Comparison of ENCODE assay signal across 8 mouse cellular contexts in genomic region chr5:64230507-64231041, GRCm38 (mm10).
DNase-seq lines count a peak whose midpoint lies in the region; ATAC-seq and TF ChIP-seq lines count a peak whose summit lies in the region.

No protein-coding gene starts in this region.

- TF ChIP-seq POLR2A in ES-Bruce4 (IDR thresholded peaks at IDR 0.05; ENCODE audit: insufficient read depth, low read length): no peak

- peak overlapping the region; percentile 93 for H3K9ac ChIP-seq in ES-Bruce4 (ENCODE audit: low read depth, poor library complexity, severe bottlenecking)
- peak overlapping the region; percentile 80 for H3K9ac ChIP-seq in hindbrain, embryonic 13.5 days
- H3K9ac ChIP-seq in liver, embryonic 15.5 days: peak overlapping the region; percentile 64

- no peak overlapping the region for H3K27ac ChIP-seq in ES-Bruce4 (ENCODE audit: insufficient read depth, low read length)
- peak overlapping the region; percentile 60 for H3K27ac ChIP-seq in hindbrain, embryonic 13.5 days
- peak overlapping the region; percentile 48; the same call in 1 of the 2 replicates for H3K27ac ChIP-seq in liver, embryonic 15.5 days (replicated peaks)

- no peak for TF ChIP-seq EP300 in ES-Bruce4 (IDR thresholded peaks at IDR 0.05; ENCODE audit: insufficient read depth, low read depth, low read length)

- H3K4me1 ChIP-seq in ES-Bruce4 (ENCODE audit: control insufficient read depth, insufficient read depth, low read length): peaks cover 2% of the 10 kb centered on the region
- peaks cover 24% of the 10 kb centered on the region for H3K4me1 ChIP-seq in hindbrain, embryonic 13.5 days (replicated peaks)
- H3K4me1 ChIP-seq in liver, embryonic 15.5 days (replicated peaks): peaks cover 44% of the 10 kb centered on the region

- no peaks in the 10 kb centered on the region for H3K9me3 ChIP-seq in ES-Bruce4 (replicated peaks; ENCODE audit: control insufficient read depth, insufficient read depth, low read length, poor library complexity, severe bottlenecking)
- no peaks in the 10 kb centered on the region for H3K9me3 ChIP-seq in hindbrain, embryonic 13.5 days
- H3K9me3 ChIP-seq in liver, embryonic 15.5 days (replicated peaks): no peaks in the 10 kb centered on the region

- peak; percentile 57 for DNase-seq in kidney, adult 18-20 months
- DNase-seq in kidney, adult 9 months: no peak
- peak; percentile 64 for DNase-seq in embryo, embryonic 10.5 days (ENCODE audit: low spot score)
- peak; percentile 39 for DNase-seq in splenic B cell, adult 2 months (ENCODE audit: low read depth, low spot score)
- DNase-seq in ovary, postnatal 14 days (ENCODE audit: low spot score): no peak

- TF ChIP-seq CTCF in ES-Bruce4 (IDR thresholded peaks at IDR 0.05; ENCODE audit: low read depth, low read length): no peak

- peak overlapping the region; percentile 88 for H3K4me3 ChIP-seq in ES-Bruce4 (ENCODE audit: low read depth, low read length)
- peak overlapping the region; percentile 65 for H3K4me3 ChIP-seq in hindbrain, embryonic 13.5 days
- peak overlapping the region; percentile 68 for H3K4me3 ChIP-seq in liver, embryonic 15.5 days (replicated peaks)

- H3K36me3 ChIP-seq in ES-Bruce4 (ENCODE audit: control insufficient read depth, insufficient read depth, low read length, poor library complexity, severe bottlenecking): no peaks in the 10 kb centered on the region
- no peaks in the 10 kb centered on the region for H3K36me3 ChIP-seq in hindbrain, embryonic 13.5 days
- H3K36me3 ChIP-seq in liver, embryonic 15.5 days (replicated peaks): no peaks in the 10 kb centered on the region
- H3K36me3 ChIP-seq in splenic B cell, adult 2 months (ENCODE audit: control insufficient read depth, insufficient read depth, low read length, poor library complexity, severe bottlenecking): no peaks in the 10 kb centered on the region

- under 1% methylated on average over 21 of the region's 33 CpGs for WGBS in hindbrain, embryonic 13.5 days
- WGBS in liver, embryonic 15.5 days (ENCODE audit: insufficient replicate concordance): under 1% methylated on average over 33 of the region's 33 CpGs

- peak; percentile 79 for ATAC-seq in hindbrain, embryonic 13.5 days (ENCODE audit: low FRiP score)
- peak; percentile 41 for ATAC-seq in liver, embryonic 15.5 days (ENCODE audit: insufficient read depth)

- H3K27me3 ChIP-seq in ES-Bruce4 (ENCODE audit: control insufficient read depth, insufficient read depth, low read length, poor library complexity, severe bottlenecking): no peaks in the 10 kb centered on the region
- H3K27me3 ChIP-seq in hindbrain, embryonic 13.5 days: no peaks in the 10 kb centered on the region
- no peaks in the 10 kb centered on the region for H3K27me3 ChIP-seq in liver, embryonic 15.5 days
- H3K27me3 ChIP-seq in splenic B cell, adult 2 months (ENCODE audit: control insufficient read depth, insufficient read depth, low read length, poor library complexity, severe bottlenecking): no peaks in the 10 kb centered on the region

- peak overlapping the region; percentile 92 for H3K4me2 ChIP-seq in hindbrain, embryonic 13.5 days
- peak overlapping the region; percentile 97 for H3K4me2 ChIP-seq in liver, embryonic 15.5 days

Comparison
In these comparisons a context has a peak if more than half of its experiments do, and no peak if none do; other contexts are left out.
1. DNase-seq: peak in kidney, adult 18-20 months (single experiment), embryo, embryonic 10.5 days (single experiment) and splenic B cell, adult 2 months (single experiment); none in kidney, adult 9 months (single experiment) and ovary, postnatal 14 days (single experiment).
2. Peak in every context shown above with its lines, with median percentiles within 50 percentile points of each other: H3K4me3 ChIP-seq and H3K9ac ChIP-seq.